Mouse (Mus musculus) neural tube, embryonic 13.5 days (tissue): Measurements from ENCODE around the gene Camk2n1. TPM values are rescaled to one million over a fixed set of nuclear protein-coding genes. Genes with fewer than 3 reads are reported as not detected.

ENCODE experiments used
- ATAC-seq: fragments of 200-750 bp; cut with Nextera tagmentation; 2 replicates; pipeline ENCODE4 v1.8.0; 2017; ENCODE audit warnings: low read depth, mild to moderate bottlenecking, moderate TSS enrichment, moderate library complexity
- H3K27ac ChIP-seq: fragments of 300-500 bp; sonication (generic); replicated peaks from 2 replicates; pipeline ENCODE4 v1.5.1; 2015; ENCODE audit warnings: moderate library complexity, mild to moderate bottlenecking, inconsistent platforms
- H3K27me3 ChIP-seq: fragments of 300-500 bp; sonication (generic); 2 replicates; pipeline ENCODE4 v1.6.1; 2015; ENCODE audit warnings: mild to moderate bottlenecking, inconsistent platforms
- H3K36me3 ChIP-seq: fragments of 300-500 bp; sonication (generic); 2 replicates; pipeline ENCODE4 v1.6.1; 2015; ENCODE audit warnings: mild to moderate bottlenecking, inconsistent platforms
- H3K4me1 ChIP-seq: fragments of 300-500 bp; sonication (generic); replicated peaks from 2 replicates; pipeline ENCODE4 v1.6.1; 2015; ENCODE audit warnings: inconsistent platforms
- H3K4me2 ChIP-seq: fragments of 300-500 bp; sonication (generic); 2 replicates; pipeline ENCODE4 v1.6.1; 2015; ENCODE audit warnings: inconsistent platforms, mild to moderate bottlenecking, moderate library complexity
- H3K4me3 ChIP-seq: fragments of 300-500 bp; sonication (generic); 2 replicates; pipeline ENCODE4 v1.5.1; 2015; ENCODE audit warnings: mild to moderate bottlenecking, inconsistent platforms
- H3K9ac ChIP-seq: fragments of 300-500 bp; sonication (generic); 2 replicates; pipeline ENCODE4 v1.6.1; 2015; ENCODE audit warnings: moderate library complexity, mild to moderate bottlenecking, inconsistent platforms
- H3K9me3 ChIP-seq: fragments of 300-500 bp; sonication (generic); 2 replicates; pipeline ENCODE4 v1.6.1; 2016; ENCODE audit warnings: inconsistent platforms
- WGBS: fragments of 180-500 bp; shearing (Covaris S2); methylation state at CpG from one replicate; pipeline ENCODE4 v1.1.7; 2015; 5-methylcytosine and 5-hydroxymethylcytosine counted together
- polyA plus RNA-seq: library from polyadenylated mRNA; unstranded; fragments of >200 nt; fragmentation: Nextera tagmentation; extraction: Ambion mirVana; gene quantifications from 2 replicates; pipeline ENCODE4 v1.2.1, GENCODE M21; 2015

The Camk2n1 gene
- 15.0 and 15.3 TPM in 2 replicates for polyA plus RNA-seq

DNA sequence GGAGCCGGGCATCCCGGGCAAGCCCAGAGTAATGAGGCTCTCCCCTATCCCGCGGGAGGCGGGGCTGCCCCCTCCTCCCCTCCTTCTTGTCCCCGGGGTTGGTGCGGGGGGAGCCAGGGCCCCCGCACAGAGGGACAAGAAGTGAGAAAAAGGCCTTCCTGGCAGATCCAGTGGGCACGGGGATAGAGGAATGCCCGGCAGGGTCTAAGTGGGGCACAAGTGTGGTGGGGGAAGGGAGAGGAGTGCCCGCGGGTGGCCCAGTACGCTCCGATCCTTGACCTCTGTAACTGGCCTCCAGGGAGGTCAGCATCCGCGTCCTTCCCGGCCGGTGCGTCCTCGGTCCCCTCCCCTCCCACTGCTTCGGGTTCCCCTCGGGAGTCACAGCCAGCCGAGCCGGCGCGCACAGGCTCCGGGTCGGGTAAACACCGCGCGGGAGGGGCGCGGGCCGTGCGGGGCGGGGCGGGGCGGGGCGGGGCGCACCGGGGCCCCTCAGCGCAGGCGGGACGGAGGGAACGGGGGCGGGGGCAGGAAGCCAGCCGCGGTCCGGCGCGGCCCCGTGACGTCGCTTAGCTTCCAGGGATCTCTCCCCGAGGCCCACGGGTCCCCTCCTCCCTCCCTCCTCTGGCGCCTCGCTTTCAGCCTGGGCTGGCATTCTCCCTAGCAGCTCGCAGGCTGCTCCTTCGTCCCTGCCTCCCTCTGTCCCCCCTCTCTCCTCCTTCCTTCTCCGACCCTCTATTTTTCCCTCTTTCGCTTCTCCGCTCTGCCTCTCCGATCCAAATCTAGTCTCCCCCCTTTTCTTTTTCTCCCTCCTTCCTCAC lies at the start of gene Camk2n1:
TSS of gene Camk2n1 (plus strand) at position 562 of the 818 bp plus-strand sequence.
- peak within 1 kb of the TSS; percentile 98 for H3K4me3 ChIP-seq
- H3K4me1 ChIP-seq, result peaks cover 52% of the 10 kb centered on the region
- peak; percentile 77 for ATAC-seq
- peak within 1 kb of the TSS; percentile 86 for H3K4me2 ChIP-seq
- peak within 1 kb of the TSS; percentile 100 for H3K9ac ChIP-seq
- H3K27me3 ChIP-seq, result no peaks in the 10 kb centered on the region; the same call in 1 of the 2 replicates
- H3K27ac ChIP-seq, result peak within 1 kb of the TSS; percentile 99
- no peaks in the 10 kb centered on the region for H3K36me3 ChIP-seq
- no peaks in the 10 kb centered on the region for H3K9me3 ChIP-seq
- WGBS, result 1% methylated on average over 44 of the region's 64 CpGs

DNA sequence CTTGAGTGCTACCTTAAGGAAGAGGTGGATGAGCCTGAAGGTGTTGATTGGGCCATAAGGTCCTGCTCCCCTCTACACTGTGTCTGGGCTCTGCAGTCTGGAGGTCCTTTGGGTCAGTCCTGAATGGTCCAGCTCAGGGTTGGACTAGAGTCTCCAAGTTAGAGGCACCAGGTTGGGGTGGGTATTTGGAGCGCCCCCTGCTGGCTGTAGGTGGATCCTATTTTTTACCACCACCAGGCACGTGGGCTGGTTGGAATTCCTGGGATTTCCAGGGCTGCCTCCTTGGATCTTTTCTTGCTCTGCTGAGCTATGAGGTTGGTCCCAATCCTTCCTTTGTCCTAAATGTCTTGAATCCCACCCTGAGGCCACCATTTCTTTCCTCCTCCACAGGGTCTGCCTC lies 49.3 kb upstream of the Camk2n1 start:
- Histone ChIP-seq H3K9me3 (no peaks in the 10 kb centered on the region), H3K4me1 (no peaks in the 10 kb centered on the region), H3K4me3 (no peak overlapping the region), H3K27me3 (peaks cover 17% of the 10 kb centered on the region), H3K36me3 (no peaks in the 10 kb centered on the region), H3K9ac (no peak overlapping the region), H3K27ac (no peak overlapping the region), H3K4me2 (no peak overlapping the region)
- WGBS, result 2% methylated on average over 2 of the region's 2 CpGs
- no peak for ATAC-seq

DNA sequence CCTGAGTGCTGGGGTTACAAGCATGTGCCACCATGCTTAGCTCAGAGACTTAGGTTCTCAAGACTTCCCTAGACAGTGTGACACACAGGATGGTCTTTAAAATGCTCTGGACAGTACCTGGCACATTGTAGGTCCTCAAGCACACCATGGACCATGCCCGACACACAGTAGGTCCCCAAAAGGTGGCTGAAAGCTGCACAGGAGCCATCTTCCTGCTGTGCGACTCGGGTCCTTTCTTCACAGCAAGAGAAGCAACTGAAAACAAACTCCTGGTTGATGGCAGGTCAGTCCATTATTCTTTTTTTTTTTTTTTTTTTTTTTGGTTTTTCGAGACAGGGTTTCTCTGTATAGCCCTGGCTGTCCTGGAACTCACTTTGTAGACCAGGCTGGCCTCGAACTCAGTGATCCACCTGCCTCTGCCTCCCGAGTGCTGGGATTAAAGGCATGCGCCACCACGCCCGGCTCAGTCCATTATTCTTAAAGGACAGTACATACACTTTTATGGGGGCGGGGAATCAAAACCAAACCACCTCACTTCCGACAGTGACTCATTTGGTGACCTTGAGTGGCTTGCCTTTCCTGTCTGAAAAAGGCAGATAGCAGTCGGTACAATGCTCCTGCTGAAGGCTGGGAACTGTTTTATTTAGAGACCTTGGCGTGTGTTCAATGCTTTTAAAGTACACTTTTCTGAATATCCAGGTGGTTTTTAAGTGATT lies 46.5 kb upstream of the Camk2n1 start:
- Histone ChIP-seq H3K4me1 (no peaks in the 10 kb centered on the region), H3K9me3 (no peaks in the 10 kb centered on the region), H3K4me3 (no peak overlapping the region), H3K27ac (no peak overlapping the region), H3K4me2 (no peak overlapping the region), H3K9ac (no peak overlapping the region), H3K27me3 (peaks cover 32% of the 10 kb centered on the region), H3K36me3 (no peaks in the 10 kb centered on the region)
- 85% methylated on average over 12 of the region's 13 CpGs for WGBS
- ATAC-seq, result no peak

DNA sequence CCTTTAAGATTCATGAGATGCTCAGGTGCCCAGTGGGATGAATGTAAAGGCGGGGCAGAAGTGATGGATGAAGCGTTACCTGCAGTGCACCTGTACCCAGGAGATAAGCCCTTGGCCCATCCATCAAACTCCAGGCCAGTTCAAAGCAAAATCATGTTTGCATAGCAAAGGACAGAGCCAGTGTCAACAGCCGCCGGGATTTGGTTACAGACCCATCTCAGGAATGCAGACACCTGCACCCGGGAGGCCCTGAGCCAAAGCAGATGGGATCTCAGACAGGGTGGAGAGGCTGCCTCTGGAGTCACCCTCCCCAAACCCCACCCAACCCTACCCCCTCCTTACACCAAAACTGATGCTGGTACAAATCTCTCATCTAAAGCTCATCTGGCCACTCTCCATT lies 43.1 kb upstream of the Camk2n1 start:
- Histone ChIP-seq H3K27me3 (peaks cover 46% of the 10 kb centered on the region), H3K36me3 (no peaks in the 10 kb centered on the region), H3K9ac (no peak overlapping the region), H3K4me3 (no peak overlapping the region), H3K9me3 (no peaks in the 10 kb centered on the region), H3K27ac (no peak overlapping the region), H3K4me1 (peaks cover 8% of the 10 kb centered on the region; the same call in 1 of the 2 replicates), H3K4me2 (no peak overlapping the region)
- WGBS, result 10% methylated on average over 5 of the region's 5 CpGs
- ATAC-seq, result no peak

DNA sequence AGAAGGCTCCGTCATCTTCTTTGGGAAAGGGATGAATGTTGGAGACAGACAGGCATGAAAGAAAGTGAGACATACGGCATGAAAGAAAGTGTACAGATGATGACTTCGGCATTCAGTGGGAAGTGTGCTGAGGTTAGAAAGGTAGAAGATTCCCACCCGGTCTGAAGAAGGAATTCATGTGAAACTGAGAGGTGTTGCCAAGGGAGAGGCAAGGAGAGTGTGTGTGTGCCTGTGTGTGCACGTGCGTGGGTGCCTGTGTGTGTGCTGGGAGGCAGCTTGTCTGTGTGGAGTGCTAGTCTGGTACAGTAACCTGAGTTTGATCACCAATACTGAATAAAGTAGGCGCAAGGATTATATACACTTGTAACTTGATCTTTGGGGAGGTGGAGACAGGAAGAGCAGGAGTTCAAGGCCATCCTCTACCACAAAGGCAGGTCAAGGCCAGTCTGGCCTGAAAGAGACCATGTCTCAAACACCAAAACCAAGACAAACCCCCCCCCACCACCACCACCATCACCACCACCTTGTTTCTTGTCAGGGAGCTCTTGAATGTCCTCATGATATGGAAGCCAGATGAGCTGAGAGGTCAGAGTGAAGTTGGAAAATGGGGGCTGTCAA lies 42.5 kb upstream of the Camk2n1 start:
- H3K27me3 ChIP-seq, result peaks cover 46% of the 10 kb centered on the region
- WGBS, result 57% methylated on average over 7 of the region's 7 CpGs
- peaks cover 8% of the 10 kb centered on the region; the same call in 1 of the 2 replicates for H3K4me1 ChIP-seq
- no peak overlapping the region for H3K4me2 ChIP-seq
- no peak overlapping the region for H3K4me3 ChIP-seq
- no peak overlapping the region for H3K27ac ChIP-seq
- no peak overlapping the region for H3K9ac ChIP-seq
- no peaks in the 10 kb centered on the region for H3K9me3 ChIP-seq
- H3K36me3 ChIP-seq, result no peaks in the 10 kb centered on the region
- no peak for ATAC-seq

DNA sequence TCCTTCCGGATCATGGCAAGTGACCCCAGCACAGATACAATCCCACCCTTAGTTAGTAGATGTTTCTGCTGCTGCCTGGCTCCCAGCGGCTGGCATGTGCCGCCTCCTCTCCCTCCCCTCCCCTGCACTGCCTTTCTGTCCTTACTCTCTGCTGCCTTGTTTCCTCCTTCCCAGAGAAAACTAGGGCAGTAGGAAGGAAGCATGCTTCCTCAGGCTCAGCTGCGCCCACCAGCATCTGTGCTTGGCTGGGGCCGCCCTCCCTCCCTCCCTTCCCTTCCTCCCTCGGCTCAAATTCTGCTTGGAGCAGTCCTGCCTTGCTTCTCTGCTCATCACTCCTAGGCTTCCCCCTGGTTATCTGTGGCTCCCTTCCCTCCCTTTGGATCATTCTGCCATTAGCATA lies 39.4 kb upstream of the Camk2n1 start:
- 24% methylated on average over 5 of the region's 6 CpGs for WGBS
- H3K4me1 ChIP-seq, result peaks cover 8% of the 10 kb centered on the region; the same call in 1 of the 2 replicates
- ATAC-seq, result no peak
- peak overlapping the region; percentile 22; the same call in 1 of the 2 replicates for H3K9ac ChIP-seq
- H3K4me3 ChIP-seq, result no peak overlapping the region
- peaks cover 49% of the 10 kb centered on the region for H3K27me3 ChIP-seq
- H3K9me3 ChIP-seq, result no peaks in the 10 kb centered on the region
- no peak overlapping the region for H3K4me2 ChIP-seq
- H3K36me3 ChIP-seq, result no peaks in the 10 kb centered on the region
- H3K27ac ChIP-seq, result no peak overlapping the region

DNA sequence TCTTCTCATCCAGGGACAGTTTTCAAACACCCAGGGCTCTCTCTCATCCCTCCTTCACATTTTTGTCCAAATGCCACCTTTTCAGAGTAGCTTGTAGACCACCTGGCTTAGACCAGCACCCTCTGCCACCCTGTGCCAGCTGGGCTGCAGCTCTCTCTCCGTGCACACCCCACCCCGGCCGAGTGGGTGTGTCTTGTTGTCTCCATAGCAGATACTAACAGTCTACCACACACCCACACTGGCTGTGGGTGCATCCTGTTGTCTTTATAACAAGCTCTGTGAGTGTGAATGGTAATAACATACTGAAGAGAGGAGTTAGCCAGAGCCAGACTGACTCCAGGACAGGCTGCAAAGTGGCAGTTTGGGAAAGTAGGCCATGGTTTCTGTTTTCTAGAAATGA lies 38.1 kb upstream of the Camk2n1 start:
- Histone ChIP-seq H3K9me3 (no peaks in the 10 kb centered on the region), H3K4me3 (no peak overlapping the region), H3K9ac (no peak overlapping the region), H3K4me1 (peaks cover 8% of the 10 kb centered on the region; the same call in 1 of the 2 replicates), H3K36me3 (no peaks in the 10 kb centered on the region), H3K27ac (no peak overlapping the region), H3K4me2 (no peak overlapping the region), H3K27me3 (peaks cover 42% of the 10 kb centered on the region; the same call in 1 of the 2 replicates)
- WGBS, result 81% methylated on average over 3 of the region's 3 CpGs
- no peak for ATAC-seq

DNA sequence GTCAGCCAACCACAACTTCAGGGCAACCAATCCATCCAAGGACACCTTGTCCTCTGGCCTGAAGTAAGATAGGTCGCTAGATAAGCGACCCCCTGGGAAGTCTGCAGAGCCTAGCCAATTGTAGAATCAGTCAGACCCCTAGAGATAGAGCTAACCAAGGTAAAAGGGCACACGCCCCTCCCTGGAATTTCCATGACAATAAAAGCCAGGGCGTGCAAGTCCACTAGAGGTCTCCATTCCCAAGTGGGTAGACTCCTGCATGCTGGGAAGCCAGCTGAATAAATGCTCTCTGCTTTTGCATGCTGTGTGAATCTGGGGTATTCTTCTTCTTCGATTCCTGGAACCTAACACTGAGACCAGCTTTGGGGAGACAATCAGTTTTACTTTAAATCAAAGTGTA lies 37.7 kb upstream of the Camk2n1 start:
- H3K4me2 ChIP-seq, result no peak overlapping the region
- ATAC-seq, result no peak
- H3K27ac ChIP-seq, result no peak overlapping the region
- peaks cover 40% of the 10 kb centered on the region; the same call in 1 of the 2 replicates for H3K27me3 ChIP-seq
- H3K9ac ChIP-seq, result no peak overlapping the region
- no peaks in the 10 kb centered on the region for H3K9me3 ChIP-seq
- 54% methylated on average over 5 of the region's 5 CpGs for WGBS
- H3K4me1 ChIP-seq, result peaks cover 8% of the 10 kb centered on the region; the same call in 1 of the 2 replicates
- H3K36me3 ChIP-seq, result no peaks in the 10 kb centered on the region
- H3K4me3 ChIP-seq, result no peak overlapping the region

DNA sequence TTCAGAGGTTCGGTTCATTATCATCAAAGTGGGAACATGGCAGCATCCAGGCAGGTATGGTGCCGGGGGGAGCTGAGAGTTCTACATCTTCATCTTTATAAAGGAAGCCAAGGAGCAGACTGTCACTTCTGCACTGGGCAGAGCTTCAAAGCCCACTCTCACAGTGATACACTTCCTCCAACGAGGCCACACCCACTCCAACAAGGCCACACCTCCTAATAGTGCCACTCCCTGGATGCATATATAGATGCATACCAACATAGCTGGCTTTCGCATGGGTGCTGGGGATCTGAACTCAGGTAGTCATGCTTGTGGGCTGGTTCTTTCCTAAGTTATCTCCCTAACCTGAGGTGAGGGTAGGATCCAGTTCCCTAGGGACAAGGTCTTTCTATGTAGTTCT lies 36.2 kb upstream of the Camk2n1 start:
- Histone ChIP-seq H3K27ac (no peak overlapping the region), H3K9me3 (no peaks in the 10 kb centered on the region), H3K4me1 (peaks cover 8% of the 10 kb centered on the region; the same call in 1 of the 2 replicates), H3K4me2 (no peak overlapping the region), H3K27me3 (peaks cover 26% of the 10 kb centered on the region; the same call in 1 of the 2 replicates), H3K4me3 (no peak overlapping the region), H3K9ac (no peak overlapping the region), H3K36me3 (no peaks in the 10 kb centered on the region)
- no peak for ATAC-seq
- WGBS, result 85% methylated on average over 4 of the region's 4 CpGs

DNA sequence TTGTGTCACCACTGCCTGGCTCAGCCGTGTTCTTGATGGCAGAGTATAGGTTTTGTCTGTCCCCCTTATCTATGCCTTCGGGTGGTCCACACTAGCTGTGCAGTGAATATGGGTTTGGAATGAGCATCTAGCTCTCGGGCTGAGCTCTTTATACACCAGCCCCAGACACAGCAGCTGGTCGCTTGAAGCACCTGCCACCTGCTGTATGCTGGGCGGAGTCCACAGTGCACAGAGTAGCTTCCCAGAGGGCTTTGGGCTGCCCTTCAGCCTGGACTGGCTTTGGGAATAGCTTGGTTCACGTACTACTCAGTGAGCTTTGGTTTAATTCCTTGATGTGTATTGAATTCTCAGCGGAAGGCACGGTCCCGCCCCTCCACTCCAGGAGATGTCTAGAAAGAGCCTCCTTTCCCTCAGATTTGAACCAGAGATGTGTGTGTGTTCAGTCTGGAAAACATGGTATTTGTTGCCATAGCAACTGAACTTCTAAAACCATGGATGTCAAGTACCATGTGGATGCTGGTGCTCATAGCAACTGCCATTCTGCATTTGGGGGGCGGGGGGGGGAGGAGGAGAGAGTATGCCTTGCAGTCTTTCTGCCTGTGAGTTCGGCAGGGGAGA lies 35.7 kb upstream of the Camk2n1 start:
- Histone ChIP-seq H3K36me3 (no peaks in the 10 kb centered on the region), H3K9me3 (no peaks in the 10 kb centered on the region), H3K27ac (no peak overlapping the region), H3K27me3 (peaks cover 21% of the 10 kb centered on the region; the same call in 1 of the 2 replicates), H3K9ac (no peak overlapping the region), H3K4me1 (peaks cover 8% of the 10 kb centered on the region; the same call in 1 of the 2 replicates), H3K4me2 (no peak overlapping the region), H3K4me3 (no peak overlapping the region)
- WGBS, result 64% methylated on average over 11 of the region's 11 CpGs
- ATAC-seq, result no peak

DNA sequence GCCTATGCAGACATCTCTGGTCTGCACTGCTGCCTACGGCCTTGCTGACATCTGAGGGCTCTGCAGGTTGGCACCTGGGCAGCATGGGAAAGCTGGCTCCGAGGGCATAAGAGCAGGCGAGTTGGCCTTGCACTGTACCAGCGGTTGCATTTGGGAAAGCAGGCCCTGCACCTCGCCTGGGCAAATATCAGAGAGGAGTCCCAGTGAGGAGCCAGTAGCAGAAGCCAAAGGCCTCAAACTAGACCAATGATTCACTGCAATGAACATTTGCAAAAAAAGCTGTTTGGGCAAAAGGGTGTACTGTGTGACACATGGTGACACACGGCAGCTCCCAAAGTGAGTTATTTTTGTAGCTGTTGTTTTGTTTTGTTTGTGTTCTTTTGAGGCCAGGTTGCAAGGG lies 29.1 kb upstream of the Camk2n1 start:
- Histone ChIP-seq H3K4me3 (no peak overlapping the region), H3K4me2 (no peak overlapping the region), H3K4me1 (no peaks in the 10 kb centered on the region), H3K36me3 (no peaks in the 10 kb centered on the region), H3K9ac (no peak overlapping the region), H3K9me3 (no peaks in the 10 kb centered on the region), H3K27me3 (0 out of 2 replicates have a peak, but pooled peaks cover 2% of the 10 kb centered on the region), H3K27ac (no peak overlapping the region)
- no peak for ATAC-seq
- WGBS, result 82% methylated on average over 6 of the region's 6 CpGs
